Mouse (Mus musculus): ENCODE data around the gene Gdpd1.

Gdpd1 gene

DNA sequence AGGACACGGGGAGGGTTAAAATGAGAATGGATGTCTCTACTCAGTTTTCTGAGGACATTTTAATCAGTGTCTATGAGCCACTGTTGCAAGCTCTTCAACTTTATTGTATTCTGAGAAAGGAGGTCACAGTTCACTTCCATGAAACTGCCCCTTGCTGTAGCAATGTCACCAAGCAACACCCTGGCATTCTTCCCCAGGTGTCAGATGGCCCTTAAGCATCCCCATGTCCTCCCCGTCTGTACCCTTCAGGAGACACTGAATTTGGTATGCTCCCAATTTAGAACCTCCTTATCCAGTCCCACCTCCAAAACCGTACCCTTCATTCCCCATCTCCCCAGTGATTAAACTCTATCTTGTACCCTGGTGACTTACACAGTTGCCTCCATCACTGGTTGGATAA is 88.9 kb downstream of the Gdpd1 start:
- DNase-seq, result no peak
